Mouse (Mus musculus) thymus, postnatal 10 days (tissue): ENCODE measurements around the gene Notch2.
"Not testable (repeated sequence)": the region's sequence is repeated elsewhere in the genome, so short reads cannot be mapped to it uniquely, and the experiment has no call there.

Experiments
- DNase-seq, 2 experiments: peaks; one replicate each; pipeline ENCODE4 v3.0.0; 2021; ENCODE audit warnings: low spot score in 2 of 2

Notch2 gene

DNA sequence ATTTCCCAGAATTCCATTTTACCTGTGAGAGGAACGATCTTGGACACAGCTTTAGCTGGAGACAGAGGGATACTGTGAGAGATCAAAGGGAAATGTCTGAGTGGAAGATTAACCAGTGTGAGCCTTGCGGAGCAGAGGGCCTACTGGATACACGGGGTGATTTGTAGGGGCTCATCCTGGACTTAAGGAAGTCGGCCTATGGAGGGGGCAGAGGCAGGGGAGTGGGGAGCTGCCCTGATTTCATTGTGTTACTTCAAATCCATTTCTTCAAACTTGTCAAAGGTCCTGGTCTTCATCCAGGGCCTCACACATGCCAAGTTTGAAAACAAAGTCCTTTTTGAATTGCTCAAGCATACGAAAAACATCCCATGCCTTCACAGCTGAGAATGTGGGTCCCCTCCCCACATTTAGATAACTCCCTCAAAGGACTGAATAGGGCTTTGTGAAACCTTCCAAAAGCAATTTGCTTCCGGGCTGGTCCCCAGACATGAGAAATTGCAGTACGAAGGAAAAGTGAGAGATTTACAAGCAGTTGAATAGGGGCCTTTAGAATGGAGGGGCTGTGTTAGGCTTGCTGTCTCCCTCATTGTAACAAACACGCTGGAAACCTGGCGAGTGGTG is 91.6 kb downstream of the Notch2 start:
- DNase-seq: no peak

DNA sequence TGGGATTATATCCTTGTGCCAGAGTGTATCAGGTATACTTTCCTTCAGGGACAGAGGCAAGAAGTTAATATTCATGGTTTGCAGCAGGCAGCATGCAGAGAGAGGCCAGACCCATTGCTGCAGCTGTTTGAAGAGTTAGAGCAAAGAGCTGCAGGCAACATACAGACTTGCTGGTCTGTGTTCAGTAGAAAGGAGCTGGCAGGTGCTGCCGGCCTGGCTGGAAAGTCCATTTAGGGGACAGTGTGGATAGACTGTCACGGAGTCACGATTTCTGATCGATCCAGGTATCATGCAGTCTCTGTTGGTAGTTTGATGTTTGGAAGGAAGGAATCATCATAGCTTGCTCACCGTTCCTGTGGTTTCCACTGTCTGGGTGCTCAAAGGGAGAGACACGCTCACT is 92.2 kb downstream of the Notch2 start:
- no peak for DNase-seq

DNA sequence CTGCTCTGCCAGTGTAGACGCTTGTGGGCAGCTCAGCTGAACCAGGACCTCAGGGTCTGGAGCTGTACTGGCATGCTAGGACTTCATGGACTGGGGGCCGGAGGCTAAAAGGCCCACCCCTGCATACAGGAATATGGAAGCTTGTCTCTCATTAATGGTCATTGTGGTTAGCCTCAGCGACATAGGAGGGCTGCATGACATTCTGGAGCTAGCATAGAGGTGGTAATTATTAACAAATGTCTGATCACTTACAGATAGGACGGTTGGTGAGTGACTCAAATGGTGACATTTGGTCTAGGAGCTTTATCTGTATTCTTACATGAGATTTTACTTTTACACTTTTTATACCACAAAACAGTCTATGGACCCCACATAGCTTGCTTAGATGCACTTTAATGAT is 92.8 kb downstream of the Notch2 start:
- DNase-seq: no peak

DNA sequence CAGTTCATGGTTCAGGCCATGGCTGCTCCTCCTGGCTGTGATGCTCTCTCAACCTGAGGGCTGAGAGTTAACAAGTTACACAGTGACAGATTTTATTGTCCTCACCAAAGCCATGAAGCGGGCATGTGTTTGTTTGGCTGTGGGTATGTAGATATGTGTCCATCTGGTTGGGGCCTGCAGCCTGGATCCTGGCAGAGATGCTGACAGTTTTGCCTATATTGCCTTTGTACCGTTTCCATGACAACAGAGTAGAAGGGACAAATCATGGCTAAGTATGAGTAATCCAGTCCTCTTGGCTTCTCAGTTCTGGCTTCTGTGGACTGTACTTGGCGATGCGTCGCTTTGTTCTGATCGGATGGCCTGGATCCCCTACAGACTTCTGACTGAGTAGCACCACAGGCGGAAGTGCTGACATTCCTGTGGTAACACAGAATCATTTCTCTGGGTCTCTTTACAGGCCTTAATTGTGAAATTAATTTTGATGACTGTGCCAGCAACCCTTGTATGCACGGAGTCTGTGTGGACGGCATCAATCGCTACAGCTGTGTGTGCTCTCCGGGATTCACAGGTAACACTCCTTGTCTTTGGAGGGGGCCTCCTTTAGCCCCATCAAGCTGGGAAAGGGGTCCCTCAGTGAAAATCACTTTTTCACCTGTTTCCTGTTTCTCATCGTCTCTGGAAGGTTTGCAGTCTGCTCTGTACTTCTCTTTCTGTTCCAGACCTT is 93.4 kb downstream of the Notch2 start:
- no peak for DNase-seq

DNA sequence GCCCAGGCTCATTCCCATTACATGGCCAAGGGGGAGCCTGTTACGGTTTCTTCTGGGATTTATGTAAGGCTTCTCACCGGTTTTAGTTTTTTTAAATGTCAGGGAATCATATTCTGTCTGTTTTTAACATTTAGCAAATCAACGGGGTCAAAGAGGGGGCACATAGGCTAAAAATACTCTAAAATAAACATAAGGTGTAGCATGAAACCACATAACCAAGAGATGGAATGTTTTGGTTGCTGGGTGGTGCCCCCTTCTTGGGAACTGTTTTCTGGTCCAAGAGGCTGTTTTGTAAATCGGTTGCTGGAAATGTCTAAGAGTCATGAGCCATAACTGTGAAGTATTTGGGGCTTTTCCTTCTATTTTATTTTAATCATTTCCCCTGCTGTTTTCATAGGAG is 95.1 kb downstream of the Notch2 start:
- DNase-seq: no peak

DNA sequence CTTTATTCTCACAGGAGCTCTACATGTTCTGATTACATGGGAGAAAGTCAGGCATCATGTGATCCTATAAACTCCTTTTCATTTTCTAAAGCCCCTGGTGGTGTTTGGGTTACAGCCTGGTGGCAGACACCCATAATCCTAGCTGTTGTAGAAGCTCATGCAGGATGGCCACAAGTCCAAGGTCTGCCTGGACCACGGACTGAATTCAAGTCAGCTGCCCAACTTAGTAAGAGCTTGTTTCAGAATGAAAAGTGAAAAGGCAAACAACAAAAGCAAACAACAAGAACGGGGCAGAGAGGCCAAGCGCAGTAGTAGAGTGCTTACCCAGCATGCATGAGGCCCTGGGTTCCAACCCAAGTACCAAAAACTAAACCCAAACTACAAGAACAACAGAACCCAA is 95.5 kb downstream of the Notch2 start:
- no peak for DNase-seq

DNA sequence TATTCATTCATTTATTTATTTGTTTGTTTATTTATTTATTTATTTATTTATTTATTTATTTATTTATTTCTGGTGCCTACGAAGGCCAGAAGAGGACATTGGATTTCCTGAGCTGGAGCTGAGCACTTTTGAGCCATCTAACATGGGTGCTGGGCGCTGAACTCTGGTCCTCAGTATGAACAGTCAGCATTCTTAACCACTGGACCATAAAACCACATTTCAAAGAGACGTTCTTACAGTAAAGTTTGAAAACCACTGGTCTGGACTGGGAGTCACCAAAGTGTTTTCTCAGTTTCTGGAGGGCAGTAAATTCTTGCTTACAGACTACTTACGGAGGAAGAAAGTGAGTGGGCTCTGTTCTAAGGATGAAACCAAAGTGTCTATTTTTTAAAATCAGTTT is 97.3 kb downstream of the Notch2 start:
- no peak for DNase-seq

DNA sequence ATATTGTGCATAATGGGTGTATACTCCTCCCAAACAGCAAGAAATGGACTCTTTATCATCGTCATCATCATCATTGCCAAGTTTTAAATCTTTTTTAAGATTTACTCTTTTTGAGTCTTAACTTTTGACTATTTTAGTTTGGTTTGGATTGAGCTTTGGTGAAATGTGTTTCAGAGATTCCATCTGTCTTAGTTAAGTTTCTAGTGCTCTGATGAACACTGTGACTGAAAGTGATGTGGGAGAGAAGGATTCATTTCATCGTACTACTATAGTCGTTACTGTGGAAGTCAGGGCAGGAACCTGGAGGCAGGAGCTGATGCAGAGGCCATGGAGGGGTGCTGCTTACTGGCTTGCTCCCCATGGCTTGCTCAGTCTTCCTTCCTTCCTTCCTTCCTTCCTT is 104.9 kb downstream of the Notch2 start:
- DNase-seq: no peak

DNA sequence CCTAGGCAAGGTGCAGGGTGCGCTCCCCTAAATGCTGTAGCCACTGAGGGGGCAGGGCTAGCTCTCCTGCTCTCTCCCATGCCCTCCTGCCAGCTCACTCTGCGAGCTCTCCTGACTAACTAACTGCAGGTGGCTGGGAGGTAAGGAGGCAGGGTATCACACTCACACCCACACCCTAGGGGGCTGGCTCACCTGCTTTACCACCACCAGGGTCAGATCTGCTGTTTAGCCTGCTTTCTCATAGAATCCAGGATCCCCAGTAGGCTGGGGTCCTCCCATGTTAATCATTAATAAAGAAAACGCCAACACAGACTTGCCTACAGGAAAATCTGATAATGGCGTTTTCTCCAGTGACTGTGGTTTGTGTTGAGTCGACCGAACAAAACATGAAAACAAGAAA is 106.0 kb downstream of the Notch2 start:
- DNase-seq: no peak

DNA sequence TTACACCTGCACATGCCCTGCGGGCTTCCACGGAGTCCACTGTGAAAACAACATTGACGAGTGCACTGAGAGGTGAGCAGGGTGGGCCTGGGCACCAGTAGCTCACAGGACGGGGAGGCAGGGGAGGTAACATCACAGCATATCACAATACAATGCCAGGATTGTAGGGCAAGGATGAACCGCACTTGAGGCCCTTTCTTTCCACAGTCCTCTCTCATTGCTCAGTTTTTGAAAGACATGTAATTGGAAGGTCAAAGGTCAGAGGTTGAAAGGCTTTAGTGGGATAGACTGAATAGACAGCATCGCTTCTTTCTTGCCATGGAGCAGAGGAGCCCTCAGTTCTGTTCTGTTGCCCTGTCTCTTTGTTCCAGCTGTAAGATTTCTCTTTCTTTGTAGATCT is 107.6 kb downstream of the Notch2 start:
- DNase-seq: no peak

DNA sequence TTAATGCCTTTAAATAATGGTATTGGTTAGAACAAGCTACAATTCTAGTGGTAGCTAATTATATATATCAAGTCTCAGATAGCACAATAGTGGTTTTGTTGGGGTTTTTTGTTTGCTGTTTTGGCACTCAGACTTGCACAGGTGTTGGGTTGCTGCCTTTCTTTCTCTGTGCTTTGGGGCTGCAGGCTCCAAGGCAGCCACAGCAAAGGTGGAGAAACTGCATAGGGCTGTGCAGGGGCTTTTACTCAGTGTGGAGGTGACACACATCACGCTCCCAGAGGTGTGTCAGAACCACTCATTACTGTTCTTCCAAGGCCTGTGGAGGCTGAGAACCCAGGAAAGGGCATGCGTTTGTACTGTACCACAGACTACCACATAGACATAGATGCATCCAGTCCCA is 114.4 kb downstream of the Notch2 start:
- no peak for DNase-seq

DNA sequence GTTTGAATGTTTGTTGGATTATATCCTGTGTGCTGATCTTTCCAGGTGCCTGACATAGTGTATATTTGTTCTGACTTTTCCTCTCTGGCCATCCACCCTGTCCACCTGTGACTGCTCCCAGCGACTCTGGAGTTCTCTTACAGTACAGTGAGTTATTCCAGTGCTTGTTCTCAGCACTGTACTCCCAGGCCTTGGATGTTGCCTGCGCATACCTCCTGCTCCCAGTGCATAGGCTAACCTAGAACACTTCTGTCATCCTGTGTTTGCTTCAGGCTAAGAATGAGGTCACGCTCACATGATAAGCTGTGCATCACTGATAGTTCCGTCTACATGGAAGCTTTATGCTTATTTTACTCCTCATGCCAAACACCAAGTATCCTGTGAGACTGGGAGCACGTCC is 115.4 kb downstream of the Notch2 start:
- DNase-seq: no peak

DNA sequence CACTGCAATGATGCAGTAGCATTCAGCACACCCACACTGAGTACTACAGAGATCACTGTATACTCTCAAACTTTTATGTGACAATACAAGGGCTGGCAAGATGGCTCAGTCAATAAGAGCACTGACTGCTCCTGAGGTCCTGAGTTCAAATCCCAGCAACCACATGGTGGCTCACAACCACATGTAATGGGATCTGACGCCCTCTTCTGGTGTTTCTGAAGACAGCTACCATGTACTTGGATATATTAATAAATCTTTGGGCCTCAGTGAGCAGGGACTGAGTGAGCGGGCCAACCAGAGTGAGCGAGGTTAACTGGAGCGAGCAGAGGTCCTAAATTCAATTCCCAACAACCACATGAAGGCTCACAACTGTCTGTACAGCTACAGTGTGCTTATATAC is 118.8 kb downstream of the Notch2 start:
- DNase-seq: not testable (repeated sequence)

DNA sequence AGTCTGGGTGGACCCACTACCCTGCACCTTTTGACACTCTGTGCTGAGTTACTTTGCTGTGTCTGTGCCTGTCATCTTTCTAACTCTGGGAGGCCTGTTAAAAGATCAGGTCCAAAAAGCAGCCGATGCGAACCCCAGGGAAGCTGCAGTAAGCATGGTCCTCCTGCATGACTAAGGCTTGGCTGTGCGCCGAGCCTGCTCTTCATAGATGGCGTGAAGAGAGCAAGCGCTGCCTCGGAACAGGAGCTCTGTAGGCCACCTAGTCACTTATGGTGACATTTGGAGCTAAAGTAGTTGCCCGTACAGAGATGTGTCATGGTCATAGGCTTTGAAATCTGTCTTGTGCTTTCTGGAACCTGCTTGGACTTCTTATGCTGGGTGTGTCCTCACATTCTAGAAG is 119.3 kb downstream of the Notch2 start:
- DNase-seq: no peak

DNA sequence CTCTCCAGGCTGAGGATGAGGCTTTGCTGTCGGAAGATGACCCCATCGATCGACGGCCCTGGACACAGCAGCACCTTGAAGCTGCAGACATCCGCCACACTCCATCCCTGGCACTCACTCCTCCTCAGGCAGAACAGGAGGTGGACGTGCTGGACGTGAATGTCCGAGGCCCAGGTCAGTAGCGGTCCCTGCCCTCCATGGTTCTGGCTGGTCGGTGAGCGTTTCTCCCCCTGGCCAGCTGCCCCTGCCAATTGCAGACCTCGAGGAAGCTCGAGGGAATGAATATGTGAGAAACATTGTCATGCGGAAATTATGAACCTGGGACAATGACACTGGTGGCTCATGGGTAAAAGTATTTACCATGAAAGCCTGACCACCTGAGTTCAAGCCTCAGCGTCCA is 128.1 kb downstream of the Notch2 start:
- DNase-seq: no peak

DNA sequence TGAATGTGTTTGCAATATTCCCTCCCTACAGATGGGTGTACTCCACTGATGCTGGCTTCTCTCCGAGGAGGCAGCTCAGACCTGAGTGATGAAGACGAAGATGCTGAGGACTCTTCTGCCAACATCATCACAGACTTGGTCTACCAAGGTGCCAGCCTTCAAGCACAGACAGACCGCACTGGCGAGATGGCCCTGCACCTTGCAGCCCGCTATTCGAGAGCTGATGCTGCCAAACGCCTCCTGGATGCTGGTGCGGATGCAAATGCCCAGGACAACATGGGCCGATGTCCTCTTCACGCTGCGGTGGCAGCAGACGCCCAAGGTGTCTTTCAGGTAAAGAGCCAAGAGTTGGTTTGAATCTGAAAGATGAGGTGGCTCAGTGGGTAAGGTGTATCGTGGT is 129.5 kb downstream of the Notch2 start:
- DNase-seq: no peak

DNA sequence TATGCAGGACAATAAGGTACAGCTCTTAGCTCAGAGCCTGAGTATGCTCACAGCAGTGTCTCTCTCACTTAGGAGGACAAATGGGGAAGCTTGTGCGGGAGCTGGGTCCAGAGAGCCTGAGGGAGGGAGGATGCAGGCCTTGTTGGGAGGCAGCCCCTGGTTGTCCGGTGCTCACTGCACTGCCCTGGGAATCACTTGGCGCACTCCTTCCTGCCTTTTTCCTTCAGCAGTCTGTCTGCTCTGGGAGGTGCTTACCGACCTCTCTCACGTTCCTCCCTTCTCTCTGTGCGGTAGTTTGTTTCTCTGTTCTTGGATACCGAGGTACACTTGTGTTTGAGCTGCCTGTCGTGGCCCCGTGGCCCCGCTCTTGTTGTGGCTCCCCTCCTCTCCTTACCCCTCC is 131.9 kb downstream of the Notch2 start:
- no peak for DNase-seq

DNA sequence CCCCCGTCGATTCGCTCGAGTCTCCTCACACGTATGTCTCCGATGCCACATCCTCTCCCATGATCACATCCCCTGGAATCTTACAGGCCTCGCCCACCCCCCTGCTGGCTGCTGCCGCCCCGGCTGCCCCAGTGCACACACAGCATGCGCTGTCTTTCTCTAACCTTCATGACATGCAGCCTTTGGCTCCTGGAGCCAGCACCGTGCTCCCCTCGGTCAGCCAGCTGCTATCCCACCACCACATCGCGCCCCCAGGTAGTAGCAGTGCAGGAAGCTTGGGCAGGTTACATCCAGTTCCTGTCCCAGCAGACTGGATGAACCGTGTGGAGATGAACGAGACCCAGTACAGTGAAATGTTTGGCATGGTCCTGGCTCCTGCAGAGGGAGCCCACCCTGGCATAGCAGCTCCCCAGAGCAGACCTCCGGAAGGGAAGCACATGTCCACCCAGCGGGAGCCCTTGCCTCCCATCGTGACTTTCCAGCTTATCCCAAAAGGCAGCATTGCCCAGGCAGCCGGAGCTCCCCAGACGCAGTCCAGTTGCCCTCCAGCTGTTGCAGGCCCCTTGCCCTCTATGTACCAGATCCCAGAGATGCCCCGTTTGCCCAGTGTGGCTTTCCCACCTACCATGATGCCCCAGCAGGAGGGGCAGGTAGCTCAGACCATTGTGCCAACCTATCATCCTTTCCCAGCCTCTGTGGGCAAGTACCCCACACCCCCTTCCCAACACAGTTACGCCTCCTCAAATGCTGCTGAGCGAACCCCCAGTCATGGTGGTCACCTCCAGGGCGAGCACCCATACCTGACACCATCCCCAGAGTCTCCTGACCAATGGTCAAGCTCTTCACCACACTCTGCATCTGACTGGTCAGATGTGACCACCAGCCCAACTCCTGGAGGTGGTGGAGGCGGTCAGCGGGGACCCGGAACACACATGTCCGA is 133.4 kb downstream of the Notch2 start:
- DNase-seq: no peak

DNA sequence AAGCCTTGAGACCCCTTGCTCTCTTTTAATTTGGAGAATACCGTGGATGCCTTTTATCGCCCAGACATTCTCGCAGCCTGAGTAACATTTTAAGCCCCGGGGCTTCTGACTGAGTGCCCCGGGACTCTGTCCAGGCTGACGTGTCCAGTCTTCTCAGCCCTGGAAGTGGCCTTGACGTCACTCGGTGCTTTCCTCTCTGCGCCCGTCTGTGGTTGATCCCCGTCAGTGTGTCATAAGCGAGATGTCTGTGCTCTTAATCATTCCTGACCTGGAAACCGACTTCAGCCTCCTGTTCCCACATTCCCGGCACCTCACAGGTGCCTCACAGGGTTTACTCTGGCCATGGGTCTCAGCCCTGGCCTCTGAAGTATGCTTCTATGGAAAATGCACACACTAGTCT is 134.4 kb downstream of the Notch2 start:
- DNase-seq: no peak

DNA sequence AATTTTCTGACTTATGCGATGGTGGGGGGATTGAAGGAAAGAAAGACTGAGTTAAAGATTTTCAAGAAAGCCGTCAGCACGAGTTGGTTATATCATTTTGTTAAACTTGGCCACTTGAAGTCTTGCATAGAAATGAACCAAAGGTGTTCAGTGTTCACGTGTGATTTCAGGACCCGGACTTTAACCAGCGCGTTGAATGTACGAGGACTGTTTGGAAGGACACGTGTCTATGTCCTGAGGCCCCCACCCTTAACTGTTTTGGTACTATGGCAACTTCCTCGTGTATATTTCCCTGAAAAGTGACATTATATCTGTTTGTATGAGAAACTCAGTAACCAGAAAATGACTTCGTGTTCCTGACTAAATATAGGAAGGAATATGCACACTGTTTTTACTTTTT is 136.6 kb downstream of the Notch2 start:
- DNase-seq: no peak

DNA sequence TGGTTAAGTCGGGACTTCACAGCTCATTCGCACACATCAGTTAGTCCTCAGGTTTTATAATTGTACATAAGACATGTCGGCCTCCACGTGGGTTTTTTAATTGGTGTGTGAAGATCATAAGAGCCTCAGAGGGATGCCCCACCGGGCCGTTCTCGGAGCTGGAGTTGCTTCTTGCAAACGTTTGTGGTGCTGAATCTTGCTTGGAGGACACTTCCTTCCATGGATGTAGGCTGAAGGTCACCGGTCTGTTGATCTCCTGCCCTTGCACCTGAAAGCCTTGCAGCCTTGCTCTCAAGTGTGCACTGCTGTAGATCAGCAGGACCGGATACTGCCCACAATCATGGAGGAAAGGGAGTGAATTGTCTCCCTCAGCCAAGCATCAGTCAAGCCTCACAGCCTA is 137.7 kb downstream of the Notch2 start:
- DNase-seq: no peak

DNA sequence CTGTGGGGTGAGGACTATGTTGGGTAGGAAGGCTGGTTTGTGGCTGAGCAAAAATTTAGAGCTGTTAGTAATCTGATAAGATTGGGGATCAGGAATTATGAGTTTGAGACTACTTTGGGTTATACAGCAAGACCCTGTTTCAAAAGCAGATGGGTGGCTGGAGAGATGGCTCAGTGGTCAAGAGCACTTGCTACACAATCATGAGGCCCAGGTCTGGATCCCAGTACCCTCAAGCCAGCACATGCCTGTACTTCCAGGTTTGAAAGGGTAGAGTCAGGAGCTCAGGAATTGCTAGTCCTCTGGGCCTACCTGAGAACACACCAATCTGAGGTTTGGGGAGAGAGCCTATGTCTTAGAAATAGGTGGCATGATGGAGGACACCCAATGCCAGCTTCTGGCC is 140.1 kb downstream of the Notch2 start:
- DNase-seq: no peak

DNA sequence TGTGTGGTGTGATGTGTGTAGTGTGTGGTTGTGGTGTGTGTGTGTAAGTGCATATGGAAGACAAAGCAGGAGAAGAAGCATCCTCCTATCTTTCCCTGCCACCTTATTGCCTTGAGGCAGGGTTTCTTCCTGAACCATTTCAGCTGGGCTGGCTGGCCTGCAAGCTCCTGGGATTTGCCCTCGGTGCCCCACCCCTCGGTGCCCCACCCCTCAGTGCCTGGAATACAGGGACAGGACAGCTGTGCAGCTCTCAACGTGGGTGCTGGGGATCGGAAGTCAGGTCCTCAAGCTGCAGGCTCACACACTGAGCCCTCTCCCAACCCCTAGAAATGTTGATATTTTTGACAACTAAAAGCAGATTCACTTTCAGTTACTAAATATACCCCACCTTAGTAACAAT is 142.8 kb downstream of the Notch2 start:
- DNase-seq: no peak
